Mouse (Mus musculus) lung, postnatal 0 days (tissue): ENCODE data around the gene Sumo1.

Source experiments
- CTCF ChIP-seq: IDR thresholded peaks from 2 replicates; pipeline ENCODE4 v1.5.1; 2016; ENCODE audit warnings: antibody characterized with exemption, mild to moderate bottlenecking
- EP300 ChIP-seq: IDR thresholded peaks from 2 replicates; pipeline ENCODE4 v1.6.1; 2016; ENCODE audit warnings: antibody characterized with exemption, mild to moderate bottlenecking, control low read depth

DNA sequence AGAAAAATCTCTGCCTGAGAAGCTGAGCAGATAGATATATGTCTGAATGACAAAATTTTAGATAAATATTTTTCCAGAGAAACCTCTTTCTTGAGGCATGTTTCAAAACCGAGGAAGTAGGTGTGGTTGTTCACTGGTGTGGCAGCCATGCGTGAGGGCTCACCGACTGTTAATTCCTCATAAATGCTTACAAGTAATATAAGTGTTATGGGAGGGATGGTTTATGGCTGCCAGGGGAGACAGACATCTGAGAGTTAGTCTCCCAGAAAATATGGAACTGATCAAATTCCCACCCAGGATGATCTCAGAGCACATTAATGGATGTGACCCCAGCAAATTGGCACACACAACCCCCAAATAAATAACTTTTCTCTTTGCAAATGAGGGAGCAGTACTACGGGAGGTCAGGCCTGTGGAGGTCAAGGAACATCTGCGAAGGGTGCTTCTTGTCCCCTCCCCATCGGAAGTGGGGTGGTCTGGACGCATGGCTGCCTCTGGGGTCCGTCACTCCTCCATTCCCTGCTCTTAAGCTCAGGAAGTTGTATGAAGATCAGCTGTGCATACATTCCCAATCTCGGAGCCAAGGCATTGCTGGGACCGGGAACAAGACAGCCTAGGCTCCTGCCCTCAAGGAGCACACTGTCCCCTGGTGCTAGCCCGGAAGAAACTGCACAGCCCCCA is 75.9 kb downstream of the Sumo1 start:
- TF ChIP-seq CTCF (no peak), EP300 (no peak)
